Mouse (Mus musculus): ENCODE results near the gene Lbhd1.
A peak's percentile ranks its signal among the peaks of the same experiment; 100 is the strongest.

GRCm38 (mm10) chr19:8857689-8858088 is 25.8 kb upstream of the Lbhd1 start:
- TF ChIP-seq CTCF (conservative IDR thresholded peaks at IDR 0.05; ENCODE audit: low read length) (peak; percentile 79), POU5F1 (IDR thresholded peaks at IDR 0.05; ENCODE audit: borderline replicate concordance, low read length) (no peak), NANOG (IDR thresholded peaks at IDR 0.05; ENCODE audit: borderline replicate concordance, low read length) (no peak)
